Mouse (Mus musculus) erythroblast, embryonic 14.5 days (primary cell): ENCODE results near the gene Asb16.

Source experiments
- GATA1 ChIP-seq: IDR thresholded peaks from 2 replicates; pipeline ENCODE4 v1.6.1; 2012; ENCODE audit warnings: low read length, inconsistent platforms, mixed read lengths
- TAL1 ChIP-seq: IDR thresholded peaks from 3 replicates; pipeline ENCODE4 v1.6.1; 2012; ENCODE audit warnings: low read length, inconsistent platforms, mixed read lengths

DNA sequence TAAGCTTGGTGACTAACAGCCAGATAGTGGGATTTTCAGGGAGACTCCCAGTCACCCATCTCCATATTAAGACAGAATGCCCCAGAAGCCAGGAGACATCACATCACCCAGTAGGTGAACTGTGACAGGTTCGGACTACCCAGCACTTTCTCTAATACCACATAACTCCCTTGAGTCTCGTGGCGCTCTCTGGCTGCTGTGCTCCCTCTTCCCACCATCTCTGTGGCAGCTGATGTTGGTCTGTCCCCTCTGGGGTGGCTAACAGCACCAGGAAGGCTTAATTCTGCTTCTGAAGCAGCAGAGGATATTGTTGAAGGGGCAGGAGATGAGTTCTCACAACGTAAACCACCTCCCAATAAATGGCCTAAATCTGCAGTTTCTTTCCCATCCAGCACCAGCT is 43.4 kb downstream of the Asb16 start:
- no peak for TF ChIP-seq GATA1
- TF ChIP-seq TAL1, result no peak
